Mouse (Mus musculus) kidney, adult 9 months (tissue): ENCODE measurements at regions not wholly inside any gene's neighbourhood (a gene's known extent, or its start where the extent isn't known, plus 50 kb on each side); places are given as distances from the start of the nearest gene placed in this dataset.
"Not testable (repeated sequence)": the region's sequence is repeated elsewhere in the genome, so short reads cannot be mapped to it uniquely, and the experiment has no call there.

Experiments used
- DNase-seq: peaks from one replicate; pipeline ENCODE4 v3.0.0; 2022

DNA sequence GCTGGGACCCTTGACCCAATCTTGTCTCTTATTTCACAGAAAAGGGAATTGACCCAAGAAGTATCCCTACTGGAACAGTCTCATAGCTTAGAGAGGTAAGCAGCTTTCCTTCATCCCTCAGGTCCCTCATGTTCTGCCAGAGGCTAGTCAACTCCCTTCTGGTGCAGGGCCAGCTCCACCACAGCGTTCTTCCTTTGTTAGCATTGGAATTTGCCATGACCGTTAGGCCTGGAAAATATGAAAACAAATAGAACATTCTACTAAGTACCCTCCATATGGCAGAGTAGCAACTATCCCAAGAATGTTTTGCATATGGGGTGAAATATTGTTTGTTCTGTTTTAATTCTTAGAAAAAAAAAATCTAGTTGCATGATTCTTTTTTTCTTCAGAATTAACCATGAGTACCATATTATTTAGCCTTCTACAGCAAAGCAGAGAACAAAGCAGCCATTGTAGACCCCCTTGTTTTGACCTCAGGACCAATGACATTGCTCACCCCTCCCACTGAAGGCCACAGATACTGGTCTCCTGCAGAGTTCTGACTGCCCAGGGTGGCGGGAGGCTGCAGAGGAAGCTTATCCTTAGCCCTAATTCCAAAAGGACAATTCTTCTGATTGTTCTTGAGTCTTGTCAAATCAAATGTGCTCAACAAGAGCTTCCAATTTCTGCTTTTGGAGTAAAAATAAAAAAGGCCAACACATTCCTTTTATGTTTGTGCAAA is 78.1 kb upstream of the Ehbp1 start:
- DNase-seq, result no peak

DNA sequence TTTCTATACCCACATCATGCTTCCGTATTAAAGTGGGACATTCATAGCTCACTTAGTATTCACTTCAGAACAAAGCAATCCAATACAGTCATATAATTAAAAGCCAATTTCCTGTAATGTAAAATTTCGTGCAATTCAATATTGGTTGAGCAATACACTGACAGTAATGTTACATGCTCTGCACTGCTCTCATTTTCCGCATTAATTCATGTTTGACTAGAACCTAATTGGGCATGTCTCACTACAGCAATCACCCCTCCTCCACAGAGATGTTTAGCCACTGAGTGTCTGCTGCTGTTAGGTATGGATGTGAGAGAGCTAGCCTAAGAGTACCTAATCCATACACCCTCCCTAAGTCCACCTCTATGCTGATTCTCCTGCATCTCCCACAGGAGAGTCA is 79.7 kb upstream of the Ehbp1 start:
- no peak for DNase-seq

DNA sequence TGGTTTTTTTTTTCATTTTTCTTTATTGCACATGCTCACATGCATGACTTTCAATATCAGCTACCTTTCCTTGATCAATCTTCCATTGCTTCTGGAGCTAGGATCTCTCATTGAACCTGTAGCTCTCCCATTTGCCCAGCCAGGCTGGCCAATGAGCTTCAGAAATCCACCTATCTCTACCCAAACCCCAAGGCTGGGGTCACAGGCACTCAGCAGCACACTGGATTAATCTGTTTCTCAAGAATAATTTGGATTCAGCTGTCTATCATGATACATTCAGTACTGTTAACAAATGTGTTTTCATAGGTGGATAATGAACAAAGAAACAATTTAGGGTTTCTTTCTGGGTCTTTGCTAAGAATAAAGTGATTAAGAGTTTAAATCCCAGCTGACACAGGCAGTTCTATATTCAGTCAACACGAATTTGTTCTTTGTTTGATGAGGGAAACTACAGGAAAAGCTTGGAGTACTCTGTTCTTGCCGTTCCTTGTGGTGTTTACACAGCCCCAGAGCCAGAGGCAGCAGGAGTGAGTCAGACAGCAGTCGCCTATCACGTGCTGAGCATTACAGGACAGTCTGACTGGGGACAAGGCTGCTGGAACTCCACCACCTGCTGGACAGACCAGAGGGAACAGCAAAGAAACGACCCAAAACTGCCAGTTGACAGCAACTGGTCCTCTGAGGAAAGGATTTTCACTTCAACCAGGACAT is 74.6 kb upstream of the Tmem17 start:
- DNase-seq, result peak; percentile 87

DNA sequence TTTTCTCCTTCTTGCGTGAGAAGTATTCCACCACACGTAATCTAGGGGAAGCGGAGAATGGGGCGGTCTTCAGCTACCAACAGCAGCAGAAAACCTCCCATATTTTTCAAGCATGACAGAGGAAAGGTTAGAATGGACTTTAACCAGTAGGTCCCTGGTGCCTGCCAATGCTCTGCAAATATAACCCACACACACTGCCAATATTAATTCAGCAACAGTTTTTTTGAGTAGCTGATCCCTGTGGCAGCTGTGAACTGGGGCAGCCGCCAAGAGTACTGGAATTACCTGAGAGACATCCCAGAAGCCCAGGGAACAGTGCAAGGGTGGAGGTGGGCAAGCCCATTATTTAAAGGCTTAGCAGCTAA is 74.1 kb upstream of the Tmem17 start:
- DNase-seq, result peak; percentile 89

DNA sequence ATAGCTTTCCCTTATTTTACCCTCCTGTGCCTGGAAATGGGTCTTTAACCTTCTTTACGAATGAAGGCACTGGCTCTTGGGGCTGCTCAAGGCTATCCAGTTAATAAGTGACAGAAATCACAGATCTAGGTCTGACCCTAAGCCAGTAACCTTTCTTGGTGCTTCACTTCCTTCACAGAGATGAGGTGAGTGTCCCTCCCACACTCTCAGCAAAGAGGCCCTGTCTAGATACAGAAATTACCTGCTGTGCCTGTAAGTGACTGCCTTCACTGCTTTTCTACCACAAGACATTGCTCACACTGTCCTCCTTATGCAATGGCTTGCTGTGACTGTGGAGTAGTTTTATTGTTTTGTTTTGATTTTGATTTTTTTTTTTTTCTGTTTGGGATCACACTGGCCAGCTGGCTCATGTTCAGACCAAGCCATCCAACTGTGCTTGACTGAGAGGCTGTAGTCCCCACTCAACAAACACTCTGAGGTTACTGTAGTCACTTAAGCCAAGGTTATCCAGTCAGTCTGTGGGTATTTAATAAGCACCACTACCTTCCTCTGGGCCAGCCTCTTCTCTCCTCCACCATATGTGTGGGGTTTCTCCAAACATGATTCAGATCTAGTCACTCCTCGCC is 73.3 kb upstream of the Tmem17 start:
- DNase-seq, result peak; percentile 83

DNA sequence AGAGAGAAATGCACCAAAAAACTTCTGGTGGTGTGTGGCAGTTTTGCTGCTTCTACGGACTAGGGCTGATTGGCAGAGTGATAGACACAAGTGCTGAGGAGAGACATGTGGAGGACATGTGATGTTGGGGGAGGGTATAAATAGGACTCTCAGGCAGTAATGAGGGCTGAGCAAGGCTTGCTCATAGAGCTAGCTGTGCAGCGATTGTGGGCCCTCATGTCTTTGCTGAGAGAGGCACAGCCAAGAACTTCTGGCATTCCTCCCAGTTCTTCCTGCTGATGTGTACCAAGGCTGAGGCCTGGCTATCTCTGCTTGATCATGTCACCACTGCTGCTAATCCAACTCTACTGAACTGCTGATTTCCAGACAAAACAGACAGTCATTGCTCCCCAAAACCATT is 71.4 kb upstream of the Tmem17 start:
- peak; percentile 76 for DNase-seq

DNA sequence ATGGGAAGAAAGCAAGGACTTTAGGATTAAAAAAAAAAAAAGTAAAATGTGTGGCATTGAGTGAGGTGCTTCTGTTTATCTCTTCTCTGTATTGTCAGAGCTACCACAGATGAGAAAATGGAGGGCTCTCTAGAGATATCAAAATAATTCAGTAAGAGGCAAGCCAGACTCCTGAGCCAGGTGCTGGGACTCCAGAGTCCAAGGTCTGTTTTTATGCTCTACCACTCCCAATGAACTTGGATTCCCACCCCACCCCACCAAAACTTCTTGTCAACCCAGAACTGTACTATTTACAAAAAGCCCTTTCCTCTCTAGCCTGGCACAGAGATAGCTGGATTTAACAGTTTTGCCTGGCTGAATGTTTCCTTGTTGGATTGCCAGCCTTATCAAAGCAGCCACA is 58.7 kb upstream of the Tmem17 start:
- DNase-seq, result no peak

DNA sequence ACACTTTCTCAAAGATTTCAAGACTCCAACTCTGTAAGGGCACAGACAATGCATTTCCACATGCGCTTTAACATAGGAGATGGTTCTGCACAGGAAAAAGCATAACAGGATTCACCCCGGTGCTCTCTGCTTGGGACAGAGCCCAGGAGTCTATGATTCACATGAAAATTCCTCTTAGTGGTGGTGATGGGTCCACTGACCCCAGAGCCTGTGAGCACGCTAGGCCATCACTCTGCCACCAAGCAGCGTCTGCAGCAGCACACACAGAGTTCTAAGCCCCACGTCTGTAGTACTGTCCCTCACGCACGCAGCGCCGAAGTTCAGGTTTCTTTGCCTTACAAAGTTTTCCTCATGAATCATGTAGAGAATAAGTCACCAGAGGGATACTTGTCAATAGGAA is 55.6 kb upstream of the Tmem17 start:
- DNase-seq, result no peak

DNA sequence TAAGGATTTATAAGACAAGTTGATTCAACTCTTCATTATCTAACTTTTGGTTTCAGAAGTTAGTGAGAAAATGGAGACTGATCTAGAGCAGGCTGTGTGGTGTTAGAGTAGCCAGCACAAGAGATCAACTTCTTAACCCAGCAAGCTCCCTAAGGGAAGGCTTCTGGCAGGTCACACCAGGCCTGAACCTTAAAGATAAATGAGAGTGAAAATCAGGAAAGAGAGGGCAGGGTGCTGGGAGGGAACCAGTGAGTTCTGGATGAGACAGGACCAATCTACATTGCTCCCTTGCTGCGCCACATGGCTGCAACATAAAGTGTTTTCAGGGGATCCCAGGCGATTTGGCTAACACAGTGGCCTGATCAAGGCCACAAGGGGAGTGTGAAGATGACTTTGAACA is 54.7 kb upstream of the Tmem17 start:
- no peak for DNase-seq

DNA sequence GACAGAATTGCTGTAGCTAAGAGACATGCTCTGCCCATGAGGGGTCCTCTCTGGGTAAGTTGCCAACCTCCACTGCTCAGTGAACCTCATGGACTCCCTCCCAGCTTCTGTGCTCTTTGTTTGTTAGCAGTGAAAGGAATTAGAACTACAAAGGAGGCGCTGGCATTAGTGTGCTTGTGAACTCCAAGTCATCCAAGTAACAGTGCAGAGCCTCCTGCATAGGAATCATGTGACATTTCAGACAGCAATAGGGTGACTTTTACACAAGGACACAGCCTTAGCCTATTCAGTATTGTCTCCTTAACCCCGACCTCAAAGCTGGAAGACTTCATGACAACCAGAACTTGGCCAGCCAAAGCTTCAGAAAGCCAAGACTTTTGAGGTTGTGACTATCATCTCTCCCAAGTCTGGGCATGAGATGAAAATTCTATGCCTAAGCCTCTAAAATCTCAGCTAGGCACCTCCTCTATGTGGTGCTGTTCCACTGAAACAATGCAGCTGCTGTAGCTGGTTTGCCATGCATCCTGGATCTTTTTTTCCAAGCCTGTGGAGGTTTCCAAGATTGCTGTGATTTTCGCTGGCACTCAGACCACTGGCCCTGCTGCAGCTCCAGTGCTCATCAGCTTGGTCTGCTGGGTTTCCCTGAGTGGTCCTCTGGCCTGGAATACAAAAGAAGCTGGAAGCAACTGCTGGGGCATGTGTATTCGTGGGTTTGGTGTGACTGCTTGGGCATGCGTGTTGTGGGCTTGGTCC is 52.8 kb upstream of the Tmem17 start:
- DNase-seq, result no peak

DNA sequence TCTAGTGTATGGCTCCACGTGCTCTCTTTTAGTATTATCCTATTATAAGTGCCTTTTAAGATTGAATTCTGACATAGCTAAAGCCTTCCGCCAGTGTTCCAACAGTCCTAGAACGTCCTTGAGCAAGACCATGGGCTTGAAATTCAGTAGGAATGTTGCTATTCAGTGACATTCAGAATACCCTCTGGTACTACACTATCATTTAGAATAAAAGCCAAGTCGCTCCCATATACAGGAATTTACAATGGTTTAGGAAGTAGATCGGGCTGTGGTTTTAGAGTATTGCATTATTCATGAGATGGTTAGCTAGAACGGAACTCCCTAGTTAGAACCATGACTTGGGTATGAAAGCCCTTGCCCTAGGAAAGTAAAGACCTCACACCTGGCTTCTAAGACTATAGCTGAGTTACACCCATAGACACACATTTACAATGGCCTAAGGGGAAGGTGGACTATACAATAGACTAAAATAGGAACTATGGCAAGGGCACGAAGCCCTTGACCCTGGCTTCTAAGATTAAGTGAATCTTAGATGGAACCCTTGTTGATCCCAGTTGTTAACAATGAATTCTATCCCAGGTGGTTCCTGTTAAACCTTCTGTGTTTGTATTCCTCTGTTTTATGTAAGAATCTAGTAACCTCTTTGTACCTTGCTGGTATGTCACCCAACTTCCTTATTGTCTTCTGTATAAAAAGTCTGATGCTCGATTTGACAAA is 50.7 kb upstream of the Tmem17 start:
- DNase-seq, result not testable (repeated sequence)
